Mouse (Mus musculus): Measurements from ENCODE around the gene Rnf135. TPM values are rescaled to one million over a fixed set of nuclear protein-coding genes. Genes with fewer than 3 reads are reported as not detected.

Rnf135 gene
- 2.0 and 3.2 TPM in 2 replicates for polyA plus RNA-seq (2014; fragmentation: Nextera tagmentation; extraction: Ambion mirVana)

GRCm38 (mm10) chr11:80183705-80184255 is at the start of gene Rnf135:
TSS of gene Rnf135 (plus strand) at chr11:80183851.
- peak within 1 kb of the TSS; percentile 56 for H3K4me2 ChIP-seq (ENCODE audit: low read depth, low read length)
- no peaks in the 10 kb centered on the region for H3K36me3 ChIP-seq (ENCODE audit: control insufficient read depth, insufficient read depth, low read length)
- H3K27me3 ChIP-seq (ENCODE audit: control insufficient read depth, insufficient read depth, low read length), result no peaks in the 10 kb centered on the region
- H3K4me3 ChIP-seq (ENCODE audit: low read depth, low read length), result peak within 1 kb of the TSS; percentile 40
- peak within 1 kb of the TSS; percentile 47 for H3K9ac ChIP-seq (replicated peaks; ENCODE audit: low read depth, low read length)
- ATAC-seq (ENCODE audit: low read depth), result peak; percentile 75
- H3K9me3 ChIP-seq (ENCODE audit: control insufficient read depth, low read length), result no peaks in the 10 kb centered on the region
- 3% methylated on average over 33 of the region's 33 CpGs for WGBS
- H3K27ac ChIP-seq (ENCODE audit: low read depth, low read length), result no peak within 1 kb of the TSS
- no peaks in the 10 kb centered on the region for H3K4me1 ChIP-seq (ENCODE audit: control insufficient read depth, insufficient read depth, low read length)

- WGBS, result 69% methylated on average over 4 of the region's 4 CpGs
- Histone ChIP-seq H3K4me3 (ENCODE audit: low read depth, low read length) (no peak overlapping the region), H3K9me3 (ENCODE audit: control insufficient read depth, low read length) (no peaks in the 10 kb centered on the region), H3K4me1 (ENCODE audit: control insufficient read depth, insufficient read depth, low read length) (no peaks in the 10 kb centered on the region), H3K36me3 (ENCODE audit: control insufficient read depth, insufficient read depth, low read length) (peaks cover 6% of the 10 kb centered on the region), H3K4me2 (ENCODE audit: low read depth, low read length) (no peak overlapping the region), H3K9ac (replicated peaks; ENCODE audit: low read depth, low read length) (no peak overlapping the region), H3K27ac (ENCODE audit: low read depth, low read length) (no peak overlapping the region), H3K27me3 (ENCODE audit: control insufficient read depth, insufficient read depth, low read length) (no peaks in the 10 kb centered on the region)
- no peak for ATAC-seq (ENCODE audit: low read depth)
These were observed 48.9 kb upstream of the Rnf135 start for GRCm38 (mm10) chr11:80134744-80135143.

- H3K36me3 ChIP-seq (ENCODE audit: control insufficient read depth, insufficient read depth, low read length), result peaks cover 6% of the 10 kb centered on the region
- H3K4me3 ChIP-seq (ENCODE audit: low read depth, low read length), result no peak overlapping the region
- WGBS, result 88% methylated on average over 11 of the region's 11 CpGs
- H3K4me2 ChIP-seq (ENCODE audit: low read depth, low read length), result no peak overlapping the region
- no peaks in the 10 kb centered on the region for H3K4me1 ChIP-seq (ENCODE audit: control insufficient read depth, insufficient read depth, low read length)
- H3K9me3 ChIP-seq (ENCODE audit: control insufficient read depth, low read length), result no peaks in the 10 kb centered on the region
- H3K9ac ChIP-seq (replicated peaks; ENCODE audit: low read depth, low read length), result no peak overlapping the region
- H3K27me3 ChIP-seq (ENCODE audit: control insufficient read depth, insufficient read depth, low read length), result no peaks in the 10 kb centered on the region
- ATAC-seq (ENCODE audit: low read depth), result no peak
- no peak overlapping the region for H3K27ac ChIP-seq (ENCODE audit: low read depth, low read length)
These were observed 47.5 kb upstream of the Rnf135 start for GRCm38 (mm10) chr11:80135954-80136683.

- Histone ChIP-seq H3K4me1 (ENCODE audit: control insufficient read depth, insufficient read depth, low read length) (no peaks in the 10 kb centered on the region), H3K4me3 (ENCODE audit: low read depth, low read length) (no peak overlapping the region), H3K4me2 (ENCODE audit: low read depth, low read length) (no peak overlapping the region), H3K27me3 (ENCODE audit: control insufficient read depth, insufficient read depth, low read length) (no peaks in the 10 kb centered on the region), H3K9me3 (ENCODE audit: control insufficient read depth, low read length) (no peaks in the 10 kb centered on the region), H3K36me3 (ENCODE audit: control insufficient read depth, insufficient read depth, low read length) (peaks cover 6% of the 10 kb centered on the region), H3K9ac (replicated peaks; ENCODE audit: low read depth, low read length) (no peak overlapping the region), H3K27ac (ENCODE audit: low read depth, low read length) (no peak overlapping the region)
- 90% methylated on average over 13 of the region's 13 CpGs for WGBS
- no peak for ATAC-seq (ENCODE audit: low read depth)
These were observed 46.9 kb upstream of the Rnf135 start for GRCm38 (mm10) chr11:80136786-80137185.

- ATAC-seq (ENCODE audit: low read depth), result no peak
- 90% methylated on average over 5 of the region's 5 CpGs for WGBS
- H3K27me3 ChIP-seq (ENCODE audit: control insufficient read depth, insufficient read depth, low read length), result no peaks in the 10 kb centered on the region
These were observed 45.9 kb upstream of the Rnf135 start for GRCm38 (mm10) chr11:80137773-80138172.

GRCm38 (mm10) chr11:80141825-80142521 is 41.7 kb upstream of the Rnf135 start, which contains the start of gene Tefm:
TSS of gene Tefm (minus strand) at chr11:80142175.
- WGBS, result under 1% methylated on average over 40 of the region's 40 CpGs
- Histone ChIP-seq H3K36me3 (ENCODE audit: control insufficient read depth, insufficient read depth, low read length) (peaks cover 4% of the 10 kb centered on the region; the same call in 1 of the 2 replicates), H3K9me3 (ENCODE audit: control insufficient read depth, low read length) (no peaks in the 10 kb centered on the region), H3K27me3 (ENCODE audit: control insufficient read depth, insufficient read depth, low read length) (no peaks in the 10 kb centered on the region), H3K4me1 (ENCODE audit: control insufficient read depth, insufficient read depth, low read length) (peaks cover 5% of the 10 kb centered on the region; the same call in 1 of the 2 replicates), H3K4me3 (ENCODE audit: low read depth, low read length) (peak within 1 kb of the TSS; percentile 54), H3K27ac (ENCODE audit: low read depth, low read length) (peak within 1 kb of the TSS; percentile 65), H3K4me2 (ENCODE audit: low read depth, low read length) (peak within 1 kb of the TSS; percentile 79), H3K9ac (replicated peaks; ENCODE audit: low read depth, low read length) (peak within 1 kb of the TSS; percentile 58)
- ATAC-seq (ENCODE audit: low read depth), result peak; percentile 95

More at GRCm38 (mm10) chr11:80137773-80138172, 45.9 kb upstream of the Rnf135 start:
- Histone ChIP-seq H3K9me3 (ENCODE audit: control insufficient read depth, low read length) (no peaks in the 10 kb centered on the region), H3K4me1 (ENCODE audit: control insufficient read depth, insufficient read depth, low read length) (peaks cover 3% of the 10 kb centered on the region; the same call in 1 of the 2 replicates), H3K27ac (ENCODE audit: low read depth, low read length) (no peak overlapping the region), H3K4me3 (ENCODE audit: low read depth, low read length) (no peak overlapping the region), H3K9ac (replicated peaks; ENCODE audit: low read depth, low read length) (no peak overlapping the region), H3K36me3 (ENCODE audit: control insufficient read depth, insufficient read depth, low read length) (peaks cover 6% of the 10 kb centered on the region), H3K4me2 (ENCODE audit: low read depth, low read length) (no peak overlapping the region)

GRCm38 (mm10) chr11:80142872-80143271 is 40.8 kb upstream of the Rnf135 start:
- Histone ChIP-seq H3K4me1 (ENCODE audit: control insufficient read depth, insufficient read depth, low read length) (peaks cover 5% of the 10 kb centered on the region; the same call in 1 of the 2 replicates), H3K4me3 (ENCODE audit: low read depth, low read length) (no peak overlapping the region), H3K4me2 (ENCODE audit: low read depth, low read length) (peak overlapping the region; percentile 79), H3K27me3 (ENCODE audit: control insufficient read depth, insufficient read depth, low read length) (no peaks in the 10 kb centered on the region), H3K9me3 (ENCODE audit: control insufficient read depth, low read length) (no peaks in the 10 kb centered on the region), H3K9ac (replicated peaks; ENCODE audit: low read depth, low read length) (no peak overlapping the region), H3K27ac (ENCODE audit: low read depth, low read length) (no peak overlapping the region), H3K36me3 (ENCODE audit: control insufficient read depth, insufficient read depth, low read length) (peaks cover 4% of the 10 kb centered on the region; the same call in 1 of the 2 replicates)
- 44% methylated on average over 8 of the region's 8 CpGs for WGBS
- ATAC-seq (ENCODE audit: low read depth), result no peak

GRCm38 (mm10) chr11:80145787-80146275 is 37.8 kb upstream of the Rnf135 start:
- no peak for ATAC-seq (ENCODE audit: low read depth)
- Histone ChIP-seq H3K9me3 (ENCODE audit: control insufficient read depth, low read length) (no peaks in the 10 kb centered on the region), H3K27ac (ENCODE audit: low read depth, low read length) (no peak overlapping the region), H3K4me2 (ENCODE audit: low read depth, low read length) (no peak overlapping the region), H3K36me3 (ENCODE audit: control insufficient read depth, insufficient read depth, low read length) (no peaks in the 10 kb centered on the region), H3K27me3 (ENCODE audit: control insufficient read depth, insufficient read depth, low read length) (no peaks in the 10 kb centered on the region), H3K9ac (replicated peaks; ENCODE audit: low read depth, low read length) (no peak overlapping the region), H3K4me3 (ENCODE audit: low read depth, low read length) (no peak overlapping the region), H3K4me1 (ENCODE audit: control insufficient read depth, insufficient read depth, low read length) (peaks cover 5% of the 10 kb centered on the region; the same call in 1 of the 2 replicates)
- WGBS, result 56% methylated on average over 10 of the region's 10 CpGs

All from neural tube, embryonic 14.5 days (tissue).